Mouse (Mus musculus) telencephalon, adult 2 months (tissue): ENCODE measurements around the gene Olfr120.
"Not testable (repeated sequence)": the region's sequence is repeated elsewhere in the genome, so short reads cannot be mapped to it uniquely, and the experiment has no call there.

Experiments
- DNase-seq: peaks from one replicate; pipeline ENCODE4 v3.0.0-alpha.2; 2011; ENCODE audit warnings: low read depth, low spot score

Olfr120 gene

GRCm38 (mm10) chr17:37721508-37721907 lies at the start of gene Olfr120:
Gene Olfr120 (plus strand): TSS chr17:37721808.
- no peak for DNase-seq

- not testable (repeated sequence) for DNase-seq
These were observed 25.3 kb upstream of the Olfr120 start, which contains the start of gene Olfr119 for GRCm38 (mm10) chr17:37696264-37696663. Gene Olfr119 (plus strand): TSS chr17:37696564.

GRCm38 (mm10) chr17:37738070-37738469 lies 16.5 kb downstream of the Olfr120 start:
- no peak for DNase-seq

- DNase-seq = no peak
These were observed 46.7 kb downstream of the Olfr120 start, which contains the start of gene Olfr122 for GRCm38 (mm10) chr17:37768307-37768706. Gene Olfr122 (plus strand): TSS chr17:37768607.
